ENCODE assay signal across 26 mouse cellular contexts in the genomic region with DNA sequence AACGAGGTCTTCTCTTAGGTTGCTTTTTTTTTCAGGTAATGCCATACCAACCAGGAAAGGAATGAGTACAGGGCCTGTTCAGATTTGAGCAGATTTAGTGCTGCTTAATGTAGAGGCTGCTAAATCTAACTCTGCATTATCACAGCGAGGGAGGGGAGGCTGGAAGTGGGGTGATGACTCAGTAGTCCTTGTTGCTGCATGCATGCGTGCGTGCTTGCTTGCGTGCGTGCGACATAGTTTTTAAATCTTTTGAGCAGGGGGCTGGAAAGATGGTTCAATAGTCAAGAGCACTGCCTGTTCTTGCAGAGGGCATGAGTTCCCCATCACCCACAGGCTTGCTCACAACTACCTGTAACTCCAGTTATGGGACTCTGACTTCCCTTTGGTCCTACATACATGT. TPM values are rescaled to one million over a fixed set of nuclear protein-coding genes. Genes with fewer than 3 reads are reported as not detected.
A peak's percentile ranks its signal among the peaks of the same experiment; 100 is the strongest.
DNase-seq lines count a peak whose midpoint lies in the region; ATAC-seq lines count a peak whose summit lies in the region.
"Had no signal": no experiment of that assay in that cellular context is flagged by ENCODE, and none has a peak within 500 bp of the region (broad histone marks: within the 10 kb centered on the region; RNA-seq: fewer than 3 reads in every experiment).

No protein-coding gene starts in this region.

- no peaks in the 10 kb centered on the region; the same call in 1 of the 2 replicates for H3K9me3 ChIP-seq in midbrain, embryonic 11.5 days (ENCODE audit: control insufficient read depth, low read length)
- no peaks in the 10 kb centered on the region for H3K9me3 ChIP-seq in midbrain, embryonic 15.5 days
- H3K9me3 ChIP-seq: embryonic facial prominence, embryonic 13.5 days; forebrain, embryonic 12.5 days; forebrain, embryonic 15.5 days; heart, embryonic 10.5 days; hindbrain, embryonic 12.5 days; hindbrain, embryonic 15.5 days had no signal

- peak; percentile 13; the same call in 1 of the 2 replicates for ATAC-seq in frontal cortex, adult (ENCODE audit: low TSS enrichment)
- ATAC-seq in midbrain, embryonic 11.5 days (ENCODE audit: low FRiP score): no peak
- ATAC-seq in midbrain, embryonic 15.5 days (replicated peaks): no peak
- ATAC-seq: activated CD4-positive, CD25-positive, alpha-beta regulatory T cell, adult 4 months; forebrain, embryonic 15.5 days; intestine, postnatal 0 days had no signal

- no peak overlapping the region for H3K4me3 ChIP-seq in midbrain, embryonic 11.5 days (ENCODE audit: low read depth, low read length)
- no peak overlapping the region for H3K4me3 ChIP-seq in midbrain, embryonic 15.5 days
- H3K4me3 ChIP-seq: embryonic facial prominence, embryonic 10.5 days; embryonic facial prominence, embryonic 13.5 days; erythroblast, embryonic 14.5 days; forebrain, embryonic 12.5 days; forebrain, embryonic 15.5 days; gastrocnemius, adult 2 months; heart, adult 2 months; heart, embryonic 10.5 days; heart, embryonic 13.5 days; hindbrain, embryonic 12.5 days; hindbrain, embryonic 15.5 days had no signal

- H3K27ac ChIP-seq in midbrain, embryonic 11.5 days (ENCODE audit: low read depth, low read length): no peak overlapping the region
- no peak overlapping the region for H3K27ac ChIP-seq in midbrain, embryonic 15.5 days
- H3K27ac ChIP-seq: embryonic facial prominence, embryonic 10.5 days; embryonic facial prominence, embryonic 13.5 days; forebrain, embryonic 12.5 days; forebrain, embryonic 15.5 days; gastrocnemius, adult 2 months; heart, adult 2 months; heart, embryonic 10.5 days; heart, embryonic 13.5 days; hindbrain, embryonic 12.5 days; hindbrain, embryonic 15.5 days had no signal

- 97% methylated on average over 7 of the region's 7 CpGs for WGBS in midbrain, embryonic 11.5 days
- 98% methylated on average over 7 of the region's 7 CpGs for WGBS in midbrain, embryonic 15.5 days

- H3K4me2 ChIP-seq in midbrain, embryonic 11.5 days: no peak overlapping the region
- H3K4me2 ChIP-seq in midbrain, embryonic 15.5 days: no peak overlapping the region
- H3K4me2 ChIP-seq: embryonic facial prominence, embryonic 13.5 days; forebrain, embryonic 12.5 days; forebrain, embryonic 15.5 days; heart, embryonic 13.5 days; hindbrain, embryonic 12.5 days; hindbrain, embryonic 15.5 days had no signal

- H3K36me3 ChIP-seq in midbrain, embryonic 11.5 days (ENCODE audit: control insufficient read depth, insufficient read depth, low read length): peaks cover 12% of the 10 kb centered on the region
- peaks cover 4% of the 10 kb centered on the region; the same call in 1 of the 2 replicates for H3K36me3 ChIP-seq in midbrain, embryonic 15.5 days (replicated peaks)

- peaks cover 10% of the 10 kb centered on the region for H3K4me1 ChIP-seq in midbrain, embryonic 11.5 days (ENCODE audit: control insufficient read depth, insufficient read depth, low read length)
- H3K4me1 ChIP-seq in midbrain, embryonic 15.5 days: peaks cover 20% of the 10 kb centered on the region

- no peak overlapping the region for H3K9ac ChIP-seq in midbrain, embryonic 11.5 days (ENCODE audit: low read length)
- no peak overlapping the region for H3K9ac ChIP-seq in midbrain, embryonic 15.5 days
- H3K9ac ChIP-seq: embryonic facial prominence, embryonic 13.5 days; forebrain, embryonic 12.5 days; forebrain, embryonic 15.5 days; heart, embryonic 13.5 days; hindbrain, embryonic 12.5 days; hindbrain, embryonic 15.5 days had no signal

- peak; percentile 25 for DNase-seq in adrenal gland, adult 2 months
- no peak for DNase-seq in adrenal gland, adult 18-20 months (ENCODE audit: low spot score in 2 of 2)
- no peak for DNase-seq in frontal cortex, postnatal 14 days (ENCODE audit: low spot score in 2 of 2)
- DNase-seq in midbrain, embryonic 11.5 days (ENCODE audit: low spot score, missing footprints): peak; percentile 19
- DNase-seq in c-Kit-positive CD71-positive TER-119-positive erythroid progenitor cells, embryonic 14.5 days (ENCODE audit: low spot score): no peak
- DNase-seq: cerebellum, adult 11 months; cerebellum, adult 2 months; cerebellum, adult 9-11 months; cerebellum, postnatal 25 days; embryo, embryonic 11 days; gastrocnemius, adult 2 months; gastrocnemius, postnatal 14 days; heart, adult 2 months had no signal

- no peaks in the 10 kb centered on the region for H3K27me3 ChIP-seq in midbrain, embryonic 11.5 days (ENCODE audit: control insufficient read depth, insufficient read depth, low read length)
- H3K27me3 ChIP-seq in midbrain, embryonic 15.5 days (replicated peaks): no peaks in the 10 kb centered on the region
- H3K27me3 ChIP-seq: embryonic facial prominence, embryonic 13.5 days; forebrain, embryonic 12.5 days; forebrain, embryonic 15.5 days; heart, embryonic 13.5 days; hindbrain, embryonic 12.5 days; hindbrain, embryonic 15.5 days had no signal

RNA-seq across cellular contexts. Expression of a gene that starts 4.7 kb away (rescaled TPM):
- total RNA-seq in adrenal gland, adult 2 months (2021): 10 to 100 TPM; 20.8 to 25.1 TPM
- polyA plus RNA-seq in adrenal gland, adult 2 months (2012; rRNA removed): 7.0 and 11.6 TPM in 2 replicates
- 10 to 100 TPM; 19.8 to 25.3 TPM for total RNA-seq in adrenal gland, adult 18-20 months (2021)
- 340 and 352 TPM in 2 replicates for polyA plus RNA-seq in midbrain, embryonic 11.5 days (2014; fragmentation: Nextera tagmentation; extraction: Ambion mirVana)
- 169 and 170 TPM in 2 replicates for polyA plus RNA-seq in midbrain, embryonic 15.5 days (2015; fragmentation: Nextera tagmentation; extraction: Ambion mirVana)

RNA-seq across cellular contexts. Expression of a gene that starts 11.3 kb away (rescaled TPM):
- total RNA-seq in adrenal gland, adult 2 months (2021): 10 to 100 TPM; 19.8 to 31.3 TPM
- polyA plus RNA-seq in adrenal gland, adult 2 months (2012; rRNA removed): 70.7 and 83.9 TPM in 2 replicates
- total RNA-seq in adrenal gland, adult 18-20 months (2021): 10 to 100 TPM; 21.1 to 21.9 TPM
- polyA plus RNA-seq in midbrain, embryonic 11.5 days (2014; fragmentation: Nextera tagmentation; extraction: Ambion mirVana): 35.9 and 39.7 TPM in 2 replicates
- polyA plus RNA-seq in midbrain, embryonic 15.5 days (2015; fragmentation: Nextera tagmentation; extraction: Ambion mirVana): 28.4 and 36.4 TPM in 2 replicates

RNA-seq across cellular contexts. Expression of a gene that starts 56.1 kb away (rescaled TPM):
- 1 to 10 TPM; 1.4 to 3.1 TPM for total RNA-seq in adrenal gland, adult 2 months (2021)
- polyA plus RNA-seq in adrenal gland, adult 2 months (2012; rRNA removed): 0.32 and 0.76 TPM in 2 replicates
- total RNA-seq in adrenal gland, adult 18-20 months (2021): 1 to 10 TPM; 2.0 to 2.6 TPM
- polyA plus RNA-seq in midbrain, embryonic 11.5 days (2014; fragmentation: Nextera tagmentation; extraction: Ambion mirVana): 2.4 and 3.3 TPM in 2 replicates
- polyA plus RNA-seq in midbrain, embryonic 15.5 days (2015; fragmentation: Nextera tagmentation; extraction: Ambion mirVana): 1.4 and 1.6 TPM in 2 replicates
- polyA plus RNA-seq: erythroblast, embryonic 14.5 days had no signal

Comparison
In these comparisons a context has a peak if more than half of its experiments do, and no peak if none do; other contexts are left out.
1. DNase-seq: peak in adrenal gland, adult 2 months (single experiment) and midbrain, embryonic 11.5 days (single experiment); none in adrenal gland, adult 18-20 months (0 of 2), frontal cortex, postnatal 14 days (0 of 2) and c-Kit-positive CD71-positive TER-119-positive erythroid progenitor cells, embryonic 14.5 days (single experiment).
2. RNA of a gene that starts 4.7 kb away (polyA plus RNA-seq): 340 to 352 TPM in midbrain, embryonic 11.5 days and 169 to 170 TPM in midbrain, embryonic 15.5 days; 7.0 to 11.6 TPM in adrenal gland, adult 2 months; every median in the first group is over 10 times any median in the second.